ENCODE assay signal across 9 mouse cellular contexts in the genomic region with DNA sequence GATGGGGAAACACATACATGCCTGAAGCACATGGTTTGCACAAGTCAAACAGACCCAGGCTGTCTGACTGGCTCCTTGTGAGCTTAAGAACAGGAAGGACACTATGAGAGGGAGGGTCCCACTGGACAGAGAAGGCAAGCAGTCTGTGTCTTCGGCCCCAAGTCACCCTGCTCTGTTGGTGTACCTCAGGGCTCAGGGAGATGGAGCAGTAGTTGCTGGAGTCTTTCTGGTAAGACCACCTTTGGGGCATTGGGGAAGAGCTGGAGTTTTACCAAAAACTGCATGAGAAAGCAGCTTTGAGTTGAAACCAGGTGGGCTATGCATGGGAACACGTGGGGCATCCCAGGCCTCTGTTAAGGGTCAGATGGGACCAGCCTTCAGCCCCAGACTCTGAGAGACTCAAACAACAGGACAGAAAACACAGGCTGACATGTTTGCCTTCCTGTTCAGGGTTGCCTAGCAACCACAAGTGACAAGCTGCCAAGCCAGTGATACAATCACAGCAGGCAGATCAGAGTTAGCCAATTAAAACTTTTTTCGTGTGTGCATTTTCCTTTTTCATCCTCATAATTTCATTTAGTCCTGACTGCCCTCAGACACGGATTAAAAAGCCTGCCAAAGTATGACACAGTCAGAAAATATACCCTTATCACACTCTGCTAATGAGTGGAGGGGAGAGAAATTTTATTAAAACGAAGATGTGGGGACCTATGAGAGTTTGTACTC.
DNase-seq lines count a peak whose midpoint lies in the region; ATAC-seq and TF ChIP-seq lines count a peak whose summit lies in the region.
"Had no signal": no experiment of that assay in that cellular context is flagged by ENCODE, and none has a peak within 500 bp of the region (broad histone marks: within the 10 kb centered on the region; RNA-seq: fewer than 3 reads in every experiment).

No protein-coding gene starts in this region.

- no peaks in the 10 kb centered on the region for H3K36me3 ChIP-seq in forebrain, embryonic 11.5 days (ENCODE audit: control insufficient read depth, insufficient read depth, low read length)
- H3K36me3 ChIP-seq in hindbrain, embryonic 11.5 days (ENCODE audit: control insufficient read depth, insufficient read depth, low read length): no peaks in the 10 kb centered on the region
- no peaks in the 10 kb centered on the region for H3K36me3 ChIP-seq in midbrain, embryonic 15.5 days (replicated peaks)
- H3K36me3 ChIP-seq: liver, embryonic 15.5 days had no signal

- H3K4me1 ChIP-seq in forebrain, embryonic 11.5 days (replicated peaks; ENCODE audit: control insufficient read depth, insufficient read depth, low read length): peaks cover 18% of the 10 kb centered on the region
- H3K4me1 ChIP-seq in hindbrain, embryonic 11.5 days (replicated peaks; ENCODE audit: control insufficient read depth, insufficient read depth, low read length): peaks cover 10% of the 10 kb centered on the region
- H3K4me1 ChIP-seq in midbrain, embryonic 15.5 days: peaks cover 20% of the 10 kb centered on the region
- H3K4me1 ChIP-seq: liver, embryonic 15.5 days had no signal

- no peak overlapping the region for H3K9ac ChIP-seq in forebrain, embryonic 11.5 days (ENCODE audit: low read length)
- no peak overlapping the region for H3K9ac ChIP-seq in hindbrain, embryonic 11.5 days (ENCODE audit: low read depth, low read length)
- no peak overlapping the region for H3K9ac ChIP-seq in midbrain, embryonic 15.5 days
- H3K9ac ChIP-seq: liver, embryonic 15.5 days had no signal

- no peak for TF ChIP-seq CTCF in left cerebral cortex, adult 2 months (IDR thresholded peaks at IDR 0.05)

- no peaks in the 10 kb centered on the region for H3K27me3 ChIP-seq in forebrain, embryonic 11.5 days (ENCODE audit: control insufficient read depth, insufficient read depth, low read length)
- no peaks in the 10 kb centered on the region for H3K27me3 ChIP-seq in hindbrain, embryonic 11.5 days (ENCODE audit: control insufficient read depth, insufficient read depth, low read length)
- H3K27me3 ChIP-seq in midbrain, embryonic 15.5 days (replicated peaks): no peaks in the 10 kb centered on the region
- H3K27me3 ChIP-seq: liver, embryonic 15.5 days had no signal

- ATAC-seq in forebrain, embryonic 11.5 days (replicated peaks; ENCODE audit: low FRiP score): peak; percentile 94
- peak; percentile 94 for ATAC-seq in hindbrain, embryonic 11.5 days (ENCODE audit: low FRiP score)
- peak; percentile 88 for ATAC-seq in midbrain, embryonic 15.5 days (replicated peaks)
- no peak for ATAC-seq in erythroid progenitor cell, adult 5-6 weeks (replicated peaks; ENCODE audit: low FRiP score, poor library complexity, severe bottlenecking)

- intact Hi-C loops in left cerebral cortex, adult 2 months (cut with DNase I): no loop called here

- 13% methylated on average over 5 of the region's 5 CpGs for WGBS in forebrain, embryonic 11.5 days
- 10% methylated on average over 5 of the region's 5 CpGs for WGBS in hindbrain, embryonic 11.5 days
- WGBS in midbrain, embryonic 15.5 days: 7% methylated on average over 5 of the region's 5 CpGs

- peak overlapping the region; percentile 70 for H3K27ac ChIP-seq in forebrain, embryonic 11.5 days (ENCODE audit: low read depth, low read length)
- peak overlapping the region; percentile 56; the same call in 1 of the 2 replicates for H3K27ac ChIP-seq in hindbrain, embryonic 11.5 days (ENCODE audit: low read depth, low read length)
- H3K27ac ChIP-seq in left cerebral cortex, adult 2 months: no peak overlapping the region; the same call in 1 of the 2 replicates
- H3K27ac ChIP-seq in midbrain, embryonic 15.5 days: 0 out of 2 replicates have a peak overlapping the region, but pooled peaks have one; percentile 26
- H3K27ac ChIP-seq: liver, embryonic 15.5 days had no signal

- peak overlapping the region; percentile 31; the same call in 1 of the 2 replicates for H3K4me2 ChIP-seq in forebrain, embryonic 11.5 days (ENCODE audit: low read depth, low read length, severe bottlenecking)
- no peak overlapping the region for H3K4me2 ChIP-seq in hindbrain, embryonic 11.5 days (replicated peaks; ENCODE audit: low read depth, low read length)
- no peak overlapping the region; the same call in 1 of the 2 replicates for H3K4me2 ChIP-seq in midbrain, embryonic 15.5 days
- H3K4me2 ChIP-seq: liver, embryonic 15.5 days had no signal

- no peak overlapping the region for H3K4me3 ChIP-seq in forebrain, embryonic 11.5 days (ENCODE audit: low read depth, low read length)
- no peak overlapping the region for H3K4me3 ChIP-seq in hindbrain, embryonic 11.5 days (ENCODE audit: low read depth, low read length)
- H3K4me3 ChIP-seq in left cerebral cortex, adult 2 months: no peak overlapping the region
- H3K4me3 ChIP-seq in midbrain, embryonic 15.5 days: no peak overlapping the region
- H3K4me3 ChIP-seq: liver, embryonic 15.5 days had no signal

- DNase-seq in B cell, adult 2 months: peak; percentile 16
- peak; percentile 27 for DNase-seq in R1 (ENCODE audit: low read depth, low spot score)
- DNase-seq in forebrain, embryonic 11.5 days (ENCODE audit: low spot score): peak; percentile 79
- DNase-seq in hindbrain, embryonic 11.5 days (ENCODE audit: low spot score): peak; percentile 75
- DNase-seq in left cerebral cortex, adult 2 months (ENCODE audit: extremely low spot score in 1 of 2, low spot score in 2 of 2): peak; percentile 27 to 51
- no peak for DNase-seq in spleen, adult 12 weeks (ENCODE audit: low spot score)

- no peaks in the 10 kb centered on the region for H3K9me3 ChIP-seq in forebrain, embryonic 11.5 days (ENCODE audit: control insufficient read depth, low read length)
- no peaks in the 10 kb centered on the region for H3K9me3 ChIP-seq in hindbrain, embryonic 11.5 days (ENCODE audit: control insufficient read depth, low read length)
- H3K9me3 ChIP-seq in midbrain, embryonic 15.5 days: no peaks in the 10 kb centered on the region
- H3K9me3 ChIP-seq: liver, embryonic 15.5 days had no signal
